27 mouse cellular contexts compared by ENCODE assay signal in genomic region chr12:98820781-98821180, GRCm38 (mm10).
A peak's percentile ranks its signal among the peaks of the same experiment; 100 is the strongest.
DNase-seq lines count a peak whose midpoint lies in the region; ATAC-seq and TF ChIP-seq lines count a peak whose summit lies in the region.
"Had no signal": no experiment of that assay in that cellular context is flagged by ENCODE, and none has a peak within 500 bp of the region (broad histone marks: within the 10 kb centered on the region; RNA-seq: fewer than 3 reads in every experiment).

No protein-coding gene starts in this region.

- no peak overlapping the region for H3K4me3 ChIP-seq in forebrain, embryonic 13.5 days
- no peak overlapping the region for H3K4me3 ChIP-seq in forebrain, embryonic 15.5 days
- no peak overlapping the region for H3K4me3 ChIP-seq in midbrain, embryonic 12.5 days
- no peak overlapping the region for H3K4me3 ChIP-seq in midbrain, postnatal 0 days (ENCODE audit: low read depth, low read length)
- H3K4me3 ChIP-seq: embryonic facial prominence, embryonic 15.5 days; heart, adult 2 months; heart, embryonic 12.5 days; stomach, embryonic 15.5 days had no signal

- H3K27ac ChIP-seq in forebrain, embryonic 13.5 days: peak overlapping the region; percentile 27
- H3K27ac ChIP-seq in forebrain, embryonic 15.5 days (replicated peaks): no peak overlapping the region
- peak overlapping the region; percentile 66 for H3K27ac ChIP-seq in midbrain, embryonic 12.5 days (replicated peaks)
- H3K27ac ChIP-seq in midbrain, postnatal 0 days (ENCODE audit: low read depth, low read length): no peak overlapping the region
- H3K27ac ChIP-seq: embryonic facial prominence, embryonic 15.5 days; heart, adult 2 months; hindbrain, embryonic 14.5 days; liver, embryonic 14.5 days; stomach, embryonic 15.5 days had no signal

- 62% methylated on average over 2 of the region's 2 CpGs for WGBS in forebrain, embryonic 13.5 days
- WGBS in forebrain, embryonic 15.5 days: 65% methylated on average over 2 of the region's 2 CpGs
- WGBS in midbrain, embryonic 12.5 days: 55% methylated on average over 2 of the region's 2 CpGs
- 35% methylated on average over 2 of the region's 2 CpGs for WGBS in midbrain, postnatal 0 days

- ATAC-seq in forebrain, embryonic 13.5 days: peak; percentile 70; the same call in 1 of the 2 replicates
- no peak for ATAC-seq in forebrain, embryonic 15.5 days (replicated peaks)
- ATAC-seq in midbrain, embryonic 12.5 days (ENCODE audit: low FRiP score, low read depth): peak; percentile 90
- ATAC-seq in midbrain, postnatal 0 days (ENCODE audit: low FRiP score): no peak
- peak; percentile 35 for ATAC-seq in megakaryocyte, adult 5-6 weeks (ENCODE audit: poor library complexity, severe bottlenecking)
- ATAC-seq: activated CD4-positive, CD25-positive, alpha-beta regulatory T cell, adult 4 months; intestine, postnatal 0 days had no signal

- no peak overlapping the region for H3K9ac ChIP-seq in forebrain, embryonic 13.5 days
- H3K9ac ChIP-seq in forebrain, embryonic 15.5 days (replicated peaks): no peak overlapping the region
- H3K9ac ChIP-seq in midbrain, embryonic 12.5 days (replicated peaks): no peak overlapping the region
- H3K9ac ChIP-seq in midbrain, postnatal 0 days (replicated peaks; ENCODE audit: low read length, poor library complexity, severe bottlenecking): no peak overlapping the region
- H3K9ac ChIP-seq: embryonic facial prominence, embryonic 15.5 days; heart, embryonic 12.5 days; hindbrain, embryonic 14.5 days; liver, embryonic 14.5 days; stomach, embryonic 15.5 days had no signal

- H3K4me1 ChIP-seq in forebrain, embryonic 13.5 days: 0 out of 2 replicates have a peak, but pooled peaks cover 4% of the 10 kb centered on the region
- no peaks in the 10 kb centered on the region for H3K4me1 ChIP-seq in forebrain, embryonic 15.5 days
- peaks cover 5% of the 10 kb centered on the region for H3K4me1 ChIP-seq in midbrain, embryonic 12.5 days
- no peaks in the 10 kb centered on the region for H3K4me1 ChIP-seq in midbrain, postnatal 0 days (ENCODE audit: insufficient read depth, low read length)
- H3K4me1 ChIP-seq: embryonic facial prominence, embryonic 15.5 days; heart, embryonic 12.5 days; stomach, embryonic 15.5 days had no signal

- TF ChIP-seq CTCF in midbrain, postnatal 0 days (IDR thresholded peaks at IDR 0.05): no peak

- H3K4me2 ChIP-seq in forebrain, embryonic 13.5 days: no peak overlapping the region
- H3K4me2 ChIP-seq in forebrain, embryonic 15.5 days (replicated peaks): no peak overlapping the region
- H3K4me2 ChIP-seq in midbrain, embryonic 12.5 days (replicated peaks): no peak overlapping the region
- no peak overlapping the region for H3K4me2 ChIP-seq in midbrain, postnatal 0 days (ENCODE audit: low read depth, low read length, poor library complexity, severe bottlenecking)
- H3K4me2 ChIP-seq: embryonic facial prominence, embryonic 15.5 days; heart, embryonic 12.5 days; hindbrain, embryonic 14.5 days; stomach, embryonic 15.5 days had no signal

- no peak for DNase-seq in midbrain, postnatal 0 days (ENCODE audit: low spot score)
- DNase-seq in left cerebral cortex, adult 11 months (ENCODE audit: low spot score): no peak
- DNase-seq: adrenal gland, adult 2 months; adrenal gland, postnatal 36 days; B cell, adult 2 months; cerebellum, adult 11 months; cerebellum, adult 9-10 months; cerebellum, postnatal 36 days; gastrocnemius, postnatal 36 days; heart, adult 2 months; kidney, adult 9 months; kidney, postnatal 10 days; layer of hippocampus, adult 9-11 months; liver; lung, adult 2 months; lung, postnatal 10 days had no signal

- H3K27me3 ChIP-seq in forebrain, embryonic 13.5 days: no peaks in the 10 kb centered on the region
- H3K27me3 ChIP-seq in forebrain, embryonic 15.5 days: no peaks in the 10 kb centered on the region
- H3K27me3 ChIP-seq in midbrain, embryonic 12.5 days: no peaks in the 10 kb centered on the region
- no peaks in the 10 kb centered on the region for H3K27me3 ChIP-seq in midbrain, postnatal 0 days (ENCODE audit: insufficient read depth, low read length)
- H3K27me3 ChIP-seq: embryonic facial prominence, embryonic 15.5 days; heart, embryonic 12.5 days; stomach, embryonic 15.5 days had no signal

- peaks cover 45% of the 10 kb centered on the region for H3K36me3 ChIP-seq in forebrain, embryonic 13.5 days (ENCODE audit: poor library complexity, severe bottlenecking)
- peaks cover 17% of the 10 kb centered on the region for H3K36me3 ChIP-seq in forebrain, embryonic 15.5 days
- peaks cover 31% of the 10 kb centered on the region for H3K36me3 ChIP-seq in midbrain, embryonic 12.5 days
- peaks cover 15% of the 10 kb centered on the region; the same call in 1 of the 2 replicates for H3K36me3 ChIP-seq in midbrain, postnatal 0 days (ENCODE audit: insufficient read depth, low read length)
- H3K36me3 ChIP-seq: embryonic facial prominence, embryonic 15.5 days; stomach, embryonic 15.5 days had no signal

- H3K9me3 ChIP-seq in forebrain, embryonic 13.5 days (replicated peaks): no peaks in the 10 kb centered on the region
- H3K9me3 ChIP-seq in forebrain, embryonic 15.5 days: no peaks in the 10 kb centered on the region
- no peaks in the 10 kb centered on the region for H3K9me3 ChIP-seq in midbrain, embryonic 12.5 days
- H3K9me3 ChIP-seq in midbrain, postnatal 0 days (ENCODE audit: low read length): no peaks in the 10 kb centered on the region
- H3K9me3 ChIP-seq: embryonic facial prominence, embryonic 15.5 days; heart, embryonic 12.5 days; stomach, embryonic 15.5 days had no signal

Comparison
In these comparisons a context has a peak if more than half of its experiments do, and no peak if none do; other contexts are left out.
1. ATAC-seq: peak in forebrain, embryonic 13.5 days (single experiment), midbrain, embryonic 12.5 days (single experiment) and megakaryocyte, adult 5-6 weeks (single experiment); none in forebrain, embryonic 15.5 days (single experiment) and midbrain, postnatal 0 days (single experiment).
2. H3K27ac ChIP-seq: peak in forebrain, embryonic 13.5 days (single experiment) and midbrain, embryonic 12.5 days (single experiment); none in forebrain, embryonic 15.5 days (single experiment) and midbrain, postnatal 0 days (single experiment).